Mouse (Mus musculus): ENCODE data around the gene Xrcc2. TPM values are rescaled to one million over a fixed set of nuclear protein-coding genes. Genes with fewer than 3 reads are reported as not detected.

Gene Xrcc2
- polyA plus RNA-seq, 1 experiment = 0.81 TPM

- H3K36me3 ChIP-seq (replicated peaks; ENCODE audit: low read length) = no peaks in the 10 kb centered on the region
- H3K4me1 ChIP-seq = peaks cover 5% of the 10 kb centered on the region; the same call in 1 of the 2 replicates
- H3K27me3 ChIP-seq (replicated peaks) = peaks cover 4% of the 10 kb centered on the region
- H3K9me3 ChIP-seq = no peaks in the 10 kb centered on the region
- TF ChIP-seq FLI1 (IDR thresholded peaks at IDR 0.05; ENCODE audit: low read length) (no peak), GATA1 (IDR thresholded peaks at IDR 0.05; ENCODE audit: borderline replicate concordance, low read length) (no peak)
- H3K4me3 ChIP-seq (replicated peaks) = no peak overlapping the region
Observed at GRCm38 (mm10) chr5:25645661-25646364, 59.8 kb downstream of the Xrcc2 start.

GRCm38 (mm10) chr5:25644509-25644908 lies 61.1 kb downstream of the Xrcc2 start:
- Histone ChIP-seq H3K4me1 (peaks cover 5% of the 10 kb centered on the region; the same call in 1 of the 2 replicates), H3K36me3 (replicated peaks; ENCODE audit: low read length) (no peaks in the 10 kb centered on the region), H3K4me3 (replicated peaks) (peak overlapping the region; percentile 56), H3K27me3 (replicated peaks) (peaks cover 6% of the 10 kb centered on the region), H3K9me3 (no peaks in the 10 kb centered on the region)
- TF ChIP-seq GATA1 (IDR thresholded peaks at IDR 0.05; ENCODE audit: borderline replicate concordance, low read length) (no peak), FLI1 (IDR thresholded peaks at IDR 0.05; ENCODE audit: low read length) (no peak)

GRCm38 (mm10) chr5:25642741-25643140 lies 62.9 kb downstream of the Xrcc2 start:
- Histone ChIP-seq H3K4me3 (replicated peaks) (no peak overlapping the region), H3K27me3 (replicated peaks) (peaks cover 6% of the 10 kb centered on the region), H3K4me1 (peaks cover 5% of the 10 kb centered on the region; the same call in 1 of the 2 replicates), H3K9me3 (no peaks in the 10 kb centered on the region), H3K36me3 (replicated peaks; ENCODE audit: low read length) (no peaks in the 10 kb centered on the region)
- TF ChIP-seq GATA1 (IDR thresholded peaks at IDR 0.05; ENCODE audit: borderline replicate concordance, low read length) (no peak), FLI1 (IDR thresholded peaks at IDR 0.05; ENCODE audit: low read length) (no peak)

Other genes starting within 250 kb of the Xrcc2 start
- gene Kmt2c, start 207.0 kb downstream of the Xrcc2 start, polyA plus RNA-seq (2012; ENCODE audit: insufficient read depth, low replicate concordance) = 2.2 and 7.1 TPM in 2 replicates
- gene Cct8l1, start 189.8 kb downstream of the Xrcc2 start, polyA plus RNA-seq (2012; ENCODE audit: insufficient read depth, low replicate concordance) = not detected in 2 replicates
- 1.4 TPM in 1 of 2 replicates, not detected in the other for gene Actr3b, start 54.2 kb upstream of the Xrcc2 start, polyA plus RNA-seq (2012; ENCODE audit: insufficient read depth, low replicate concordance)
- not detected in 2 replicates for gene Gm21663, start 236.6 kb upstream of the Xrcc2 start, polyA plus RNA-seq (2012; ENCODE audit: insufficient read depth, low replicate concordance)
- not detected in 2 replicates for gene Gm21671, start 248.6 kb upstream of the Xrcc2 start, polyA plus RNA-seq (2012; ENCODE audit: insufficient read depth, low replicate concordance)

All from megakaryocyte, embryonic 14.5 days (primary cell).